Mouse (Mus musculus): Measurements from ENCODE around the gene Myod1. TPM values are rescaled to one million over a fixed set of nuclear protein-coding genes. Genes with fewer than 3 reads are reported as not detected.

Gene Myod1
- polyA plus RNA-seq (2017; shearing (Covaris generic)), result not detected

GRCm38 (mm10) chr7:46376172-46377007 is at the start of gene Myod1:
Gene Myod1 (plus strand): TSS chr7:46376474.

GRCm38 (mm10) chr7:46396231-46396927 is 20.1 kb downstream of the Myod1 start, which contains the start of gene Kcnc1:
Gene Kcnc1 (plus strand): TSS chr7:46396497.

Other genes starting within 250 kb of the Myod1 start
- gene Abcc8, start 196.4 kb upstream of the Myod1 start, polyA plus RNA-seq (2017; shearing (Covaris generic)), result 0.16 TPM
- gene Ush1c, start 138.0 kb upstream of the Myod1 start, polyA plus RNA-seq (2017; shearing (Covaris generic)), result not detected
- gene Otog, start 135.5 kb upstream of the Myod1 start, polyA plus RNA-seq (2017; shearing (Covaris generic)), result not detected
- not detected for gene Kcnc1, start 20.0 kb downstream of the Myod1 start, polyA plus RNA-seq (2017; shearing (Covaris generic))